Mouse (Mus musculus) G1E (cell line): ENCODE results near the gene Plcb4.

Experiments used
- CTCF ChIP-seq: IDR thresholded peaks from 2 replicates; pipeline ENCODE4 v1.5.1; 2012; ENCODE audit warnings: low read depth, low read length, inconsistent platforms, mixed read lengths
- GATA1 ChIP-seq: IDR thresholded peaks from 2 replicates; pipeline ENCODE4 v1.6.1; 2012; ENCODE audit warnings: borderline replicate concordance, low read length, inconsistent platforms, mixed read lengths
- POLR2AphosphoS5 ChIP-seq: IDR thresholded peaks from 2 replicates; pipeline ENCODE4 v1.6.1; 2012; ENCODE audit warnings: low read depth, low read length, inconsistent platforms; ENCODE audit not compliant: insufficient replicate concordance
- TAL1 ChIP-seq: conservative IDR thresholded peaks from 2 replicates; pipeline ENCODE4 v1.6.1; 2012; ENCODE audit warnings: low read depth, low read length, inconsistent platforms, mixed read lengths

GRCm38 (mm10) chr2:135802878-135803450, 144.2 kb downstream of the Plcb4 start:
- TF ChIP-seq CTCF: no peak
- TF ChIP-seq TAL1: no peak
- TF ChIP-seq GATA1: no peak
- no peak for TF ChIP-seq POLR2AphosphoS5
